Mouse (Mus musculus): ENCODE data around the gene Odf4. TPM values are rescaled to one million over a fixed set of nuclear protein-coding genes. Genes with fewer than 3 reads are reported as not detected.

Odf4 gene
- polyA plus RNA-seq, 3 experiments from 2014 or later: not detected

Other genes starting within 250 kb of the Odf4 start
- gene Myh10, start 235.5 kb downstream of the Odf4 start, polyA plus RNA-seq (2017; shearing (Covaris generic)): 1 to 10 TPM; 1.4 to 6.1 (median 2.7) TPM
- 10 to 100 TPM; 30.8 to 36.0 (median 32.1) TPM for gene Ndel1, start 55.2 kb downstream of the Odf4 start, polyA plus RNA-seq (2017; shearing (Covaris generic))
- gene Rnf222, start 38.5 kb downstream of the Odf4 start, polyA plus RNA-seq (2017; shearing (Covaris generic)): not detected
- gene Rpl26, start 25.5 kb downstream of the Odf4 start, polyA plus RNA-seq (2017; shearing (Covaris generic)): 1,000 to 10,000 TPM; 1,371 to 2,270 (median 2,196) TPM
- under 1 TPM in 1 of 3 experiments, not detected in 2; 0.21 TPM for gene Arhgef15, start 30.4 kb upstream of the Odf4 start, polyA plus RNA-seq (2017; shearing (Covaris generic))
- 1 to 10 TPM; 7.0 to 8.3 (median 7.6) TPM for gene Slc25a35, start 41.0 kb upstream of the Odf4 start, polyA plus RNA-seq (2017; shearing (Covaris generic))
- gene Rangrf, start 48.1 kb upstream of the Odf4 start, polyA plus RNA-seq (2017; shearing (Covaris generic)): 10 to 100 TPM; 13.7 to 72.0 (median 38.3) TPM
- gene Pfas, start 81.4 kb upstream of the Odf4 start, polyA plus RNA-seq (2017; shearing (Covaris generic)): 10 to 100 TPM; 22.0 to 29.0 (median 24.8) TPM
- gene Ctc1, start 88.8 kb upstream of the Odf4 start, polyA plus RNA-seq (2017; shearing (Covaris generic)): 10 to 100 TPM in 1 of 3 experiments, 1 to 10 TPM in 2; 9.7 to 16.4 (median 9.8) TPM
- 10 to 100 TPM in 2 of 3 experiments, 1 to 10 TPM in 1; 5.8 to 74.0 (median 12.9) TPM for gene Aurkb, start 118.6 kb upstream of the Odf4 start, polyA plus RNA-seq (2017; shearing (Covaris generic))
- gene Borcs6, start 132.6 kb upstream of the Odf4 start, polyA plus RNA-seq (2017; shearing (Covaris generic)): 1 to 10 TPM; 1.1 to 2.2 (median 1.3) TPM
- gene Tmem107, start 143.7 kb upstream of the Odf4 start, polyA plus RNA-seq (2017; shearing (Covaris generic)): 1 to 10 TPM; 2.8 to 9.1 (median 4.0) TPM
- gene Vamp2, start 161.4 kb upstream of the Odf4 start, polyA plus RNA-seq (2017; shearing (Covaris generic)): 10 to 100 TPM; 26.9 to 31.5 (median 27.3) TPM
- 1 to 10 TPM; 5.2 to 6.2 (median 6.1) TPM for gene Per1, start 168.1 kb upstream of the Odf4 start, polyA plus RNA-seq (2017; shearing (Covaris generic))
- gene Hes7, start 193.3 kb upstream of the Odf4 start, polyA plus RNA-seq (2017; shearing (Covaris generic)): not detected
- under 1 TPM in 1 of 3 experiments, not detected in 2; 0.63 TPM for gene 9130213A22Rik, start 195.5 kb upstream of the Odf4 start, polyA plus RNA-seq (2017; shearing (Covaris generic))
- under 1 TPM in 1 of 3 experiments, not detected in 2; 0.13 TPM for gene Aloxe3, start 198.8 kb upstream of the Odf4 start, polyA plus RNA-seq (2017; shearing (Covaris generic))
- gene Alox12b, start 229.9 kb upstream of the Odf4 start, polyA plus RNA-seq (2017; shearing (Covaris generic)): not detected